Mouse (Mus musculus) lung, adult 2 months (tissue): ENCODE measurements around the gene Tmem140.

Experiments
- CTCF ChIP-seq: fragments of 200-500 bp; IDR thresholded peaks from 2 replicates; pipeline ENCODE4 v1.5.1; 2011; ENCODE audit warnings: mild to moderate bottlenecking, low read length, control low read depth; ENCODE audit not compliant: insufficient read depth
- POLR2A ChIP-seq: fragments of 200-500 bp; IDR thresholded peaks from 2 replicates; pipeline ENCODE4 v1.6.1; 2011; ENCODE audit warnings: low read depth, mild to moderate bottlenecking, control low read depth, low read length, borderline replicate concordance; ENCODE audit errors: extremely low read depth

DNA sequence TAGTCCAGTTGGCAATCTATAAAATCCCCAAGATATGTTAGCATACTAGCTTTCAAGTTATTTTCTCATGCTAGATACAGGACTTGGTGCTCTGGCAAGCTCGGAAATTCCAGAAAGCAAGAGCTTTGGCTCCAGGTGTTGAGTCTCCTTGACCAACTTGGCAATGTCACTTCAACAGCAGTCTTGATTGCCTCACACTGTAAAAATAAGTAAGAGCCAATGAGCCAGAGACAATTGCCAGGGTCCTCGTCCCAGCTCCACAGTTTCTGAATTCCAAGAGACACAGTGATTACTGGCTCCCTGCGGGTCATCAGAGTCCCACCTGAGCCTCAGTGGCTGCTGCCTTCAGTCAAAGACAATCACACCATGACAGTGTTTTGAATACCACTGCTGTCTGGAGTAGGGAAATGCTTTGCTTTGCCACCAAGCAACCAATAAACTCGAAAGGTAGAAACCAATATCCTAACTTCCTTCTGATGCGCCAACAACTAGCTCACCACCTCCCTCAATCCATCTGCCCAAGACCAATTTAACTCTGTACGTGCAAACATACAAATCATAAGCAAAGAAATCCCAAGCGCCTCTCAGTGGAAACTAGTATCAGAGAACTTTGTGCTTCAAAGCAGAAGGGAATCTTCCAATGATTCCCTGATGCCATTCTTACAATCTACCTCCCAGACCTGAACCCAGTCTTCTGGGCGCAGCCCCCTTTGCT lies 46.8 kb downstream of the Tmem140 start:
- no peak for TF ChIP-seq POLR2A
- TF ChIP-seq CTCF, result no peak
